Mouse (Mus musculus): ENCODE data around the gene Zfp292.
A peak's percentile ranks its signal among the peaks of the same experiment; 100 is the strongest.

Gene Zfp292

DNA sequence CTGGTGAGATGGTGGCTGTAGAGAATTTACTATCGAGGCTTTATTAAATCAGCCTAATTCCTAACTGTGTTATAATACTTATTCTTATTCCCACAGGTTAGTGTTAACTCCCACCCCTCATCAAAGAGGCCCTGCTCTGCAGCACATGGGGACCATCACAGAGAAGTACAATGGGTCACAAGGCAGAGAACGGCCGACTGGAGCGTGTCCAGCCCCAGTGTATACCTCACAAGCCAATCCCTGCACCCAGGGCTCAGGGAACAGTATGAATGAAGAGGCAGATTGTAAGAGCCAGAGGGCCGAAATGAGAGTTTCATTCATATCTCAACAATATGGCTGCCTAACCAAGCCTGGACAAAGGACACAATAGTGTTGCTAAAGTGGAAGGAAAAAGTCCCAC is 86.5 kb downstream of the Zfp292 start:
- no peak for DNase-seq

DNA sequence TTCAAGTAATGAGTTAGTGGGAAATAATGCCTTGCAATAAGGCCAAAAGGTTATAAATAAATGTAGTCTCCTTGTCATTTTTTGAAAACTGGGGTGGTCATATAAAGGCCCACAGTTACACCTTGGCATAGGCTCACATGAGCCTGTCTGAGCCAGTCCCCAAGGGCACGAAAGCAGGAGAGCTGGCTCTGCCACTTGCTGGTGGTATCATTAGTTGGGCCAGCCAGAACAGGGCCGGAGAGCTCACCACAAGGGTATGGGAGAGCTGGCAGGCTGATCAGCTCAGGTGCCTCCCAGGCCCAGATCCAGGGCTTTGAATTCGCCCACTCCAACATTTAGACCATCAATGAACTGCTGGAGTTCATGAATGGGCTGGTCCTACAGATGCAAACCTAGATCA is 96.3 kb downstream of the Zfp292 start:
- no peak for DNase-seq

DNA sequence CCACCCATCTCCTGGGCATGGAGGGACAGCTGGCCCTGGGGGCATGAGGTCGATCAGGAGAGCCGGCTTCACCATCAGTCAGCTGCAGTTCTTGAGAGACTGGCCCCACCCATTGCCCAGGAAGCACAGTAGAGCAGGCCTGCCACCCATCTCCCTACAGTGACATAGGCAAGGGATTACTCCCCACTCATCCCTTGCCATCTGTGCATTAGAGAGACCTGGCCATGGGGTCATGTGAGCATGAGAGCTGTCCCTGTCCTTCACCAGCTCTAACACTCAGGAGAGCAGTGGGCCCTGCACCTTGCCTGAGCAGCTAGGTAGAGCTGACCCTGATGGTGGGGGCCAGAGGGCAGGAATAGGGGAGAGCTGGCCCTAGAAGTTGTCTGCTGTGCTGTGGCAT is 97.1 kb downstream of the Zfp292 start:
- no peak for DNase-seq

DNA sequence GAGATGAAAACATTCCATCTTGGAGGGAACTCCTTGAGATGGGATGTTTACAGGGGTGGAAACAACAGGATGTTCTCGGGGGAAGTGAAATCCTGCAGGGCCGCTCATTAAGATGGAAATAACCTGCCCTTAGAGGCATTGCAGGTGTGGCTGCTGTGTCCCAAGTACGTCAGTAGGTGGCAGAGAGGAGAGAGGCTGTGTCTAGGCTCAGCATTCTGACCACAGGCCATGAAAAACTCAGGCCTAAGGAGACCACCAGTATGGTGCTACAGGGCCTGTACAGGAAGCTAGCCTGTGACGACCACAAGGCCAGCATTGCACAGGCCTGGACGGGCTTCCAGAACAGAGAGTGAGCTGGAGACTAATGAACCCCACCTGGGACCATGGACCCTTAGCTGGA is 97.9 kb downstream of the Zfp292 start:
- DNase-seq = peak in 1 of 2 experiments; percentile 24

DNA sequence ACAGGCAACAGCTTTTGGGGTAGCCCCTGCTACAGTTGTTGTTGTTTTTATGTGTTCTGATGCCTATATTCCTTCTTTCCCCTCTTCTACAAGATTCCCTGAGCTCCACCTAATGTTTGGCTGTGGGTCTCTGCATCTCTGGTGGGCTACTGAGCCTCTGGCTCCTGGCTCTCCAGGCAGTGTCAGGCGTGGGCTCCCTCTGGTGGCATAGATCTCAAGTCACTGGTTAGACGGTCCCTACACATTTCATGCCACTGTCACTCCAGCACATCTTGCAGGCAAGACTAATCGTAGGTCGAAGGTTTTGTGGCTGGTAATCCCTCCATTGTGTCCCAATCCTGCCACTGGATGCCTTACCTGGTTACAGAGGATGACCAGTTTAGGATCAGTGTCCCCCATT is 100.0 kb downstream of the Zfp292 start:
- peak; percentile 44 to 47 for DNase-seq

DNA sequence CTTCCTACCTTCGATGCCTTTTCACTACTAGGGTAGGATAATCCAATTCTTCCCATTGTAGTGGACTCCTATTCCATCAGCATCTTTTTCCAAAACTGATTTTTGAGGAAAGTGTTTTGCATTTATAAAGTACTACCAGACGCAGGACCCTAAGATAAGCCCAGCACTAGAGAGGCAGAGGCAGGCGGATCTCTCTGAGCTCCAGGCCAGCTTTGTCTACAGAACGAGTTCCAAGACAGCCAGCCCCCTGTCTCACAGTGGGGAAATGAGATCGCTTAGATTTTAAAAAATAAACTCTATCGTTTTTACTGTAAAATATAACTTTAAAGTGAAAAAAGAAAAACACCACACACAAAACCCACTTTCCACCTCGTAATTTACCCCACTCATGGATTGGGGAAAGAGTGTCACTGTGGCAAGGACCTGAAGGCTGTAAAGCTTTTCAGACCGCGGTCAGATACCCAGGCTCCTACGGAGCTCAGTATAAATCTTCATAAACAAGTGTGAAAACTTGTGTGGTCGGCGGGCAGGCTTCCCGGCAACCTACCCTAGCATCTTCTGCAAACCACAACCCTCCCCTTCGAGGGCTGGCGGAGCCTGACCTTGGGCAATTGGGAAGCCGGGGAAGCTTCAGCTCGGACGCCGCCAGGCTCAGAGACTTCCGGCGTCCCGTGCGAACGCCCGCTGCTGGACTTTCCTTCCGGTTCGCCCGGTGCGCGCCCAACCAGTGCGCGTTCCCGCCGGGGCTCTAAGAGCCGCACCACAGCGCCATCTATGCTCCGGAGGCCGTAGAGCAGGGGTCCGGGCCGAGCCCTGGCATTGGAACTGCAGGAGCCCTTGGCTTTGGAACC is 104.9 kb downstream of the Zfp292 start, which contains the start of gene Smim8:
TSS of gene Smim8 (minus strand) at position 747 of the 851 bp plus-strand sequence.
- peak; percentile 97 to 98 for DNase-seq

DNA sequence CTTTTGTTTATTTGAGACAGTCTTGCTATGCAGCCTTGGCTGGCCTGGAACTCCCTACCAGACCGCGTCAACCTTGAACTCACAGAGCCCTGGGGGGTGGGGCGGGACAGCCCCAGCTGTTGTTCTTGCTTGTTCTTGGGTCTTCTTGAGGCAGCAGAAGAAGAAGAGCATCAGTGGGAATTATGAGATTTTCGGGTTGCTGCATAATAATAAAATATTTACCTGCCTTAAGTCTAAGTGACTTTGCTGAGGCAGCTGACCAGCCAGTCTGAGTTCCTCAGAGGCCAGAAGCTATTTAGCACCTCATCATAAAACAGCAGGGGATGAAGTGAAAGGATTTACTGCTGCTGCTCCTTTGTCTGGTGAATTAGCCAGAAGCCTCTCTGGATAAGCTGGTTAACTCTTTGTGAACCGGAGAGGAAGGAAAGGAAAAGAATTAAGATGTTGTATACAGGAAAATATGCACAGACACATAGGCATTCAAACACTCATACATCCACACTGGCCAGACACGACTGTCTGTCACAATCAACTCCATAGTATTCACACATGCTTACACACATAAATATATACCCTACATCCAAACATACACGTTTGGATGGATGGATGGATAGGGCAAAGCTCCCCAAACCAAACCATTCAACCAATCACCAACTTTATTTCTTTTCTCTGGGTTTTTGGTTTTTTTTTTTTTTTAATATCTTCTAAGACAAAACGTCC is 110.9 kb downstream of the Zfp292 start:
- DNase-seq = no peak

DNA sequence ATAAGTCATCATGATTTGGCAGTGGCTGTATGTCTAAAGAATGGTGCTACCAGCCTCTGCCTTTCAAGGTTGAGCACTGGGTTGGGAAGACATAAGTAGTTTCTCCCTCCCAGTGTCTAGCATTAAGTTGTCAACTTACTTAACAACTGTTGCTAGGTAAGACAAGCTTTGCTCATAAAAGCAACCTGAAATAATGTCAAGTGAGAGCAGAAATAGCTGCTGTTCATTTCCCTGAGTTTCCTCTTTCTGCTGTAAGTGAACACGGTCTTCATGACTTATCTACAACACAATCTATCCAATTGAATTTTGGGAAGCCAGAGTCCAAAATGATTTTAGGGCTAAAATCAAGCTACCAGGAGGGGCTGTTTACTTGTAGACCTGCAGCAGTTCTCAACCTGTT is 126.6 kb downstream of the Zfp292 start, which contains the start of gene Gm136:
TSS of gene Gm136 (minus strand) at position 101 of the 400 bp plus-strand sequence.
- DNase-seq = no peak

All from cerebellum, postnatal 10 days (tissue).